7 mouse cellular contexts compared by ENCODE assay signal in the genomic region with DNA sequence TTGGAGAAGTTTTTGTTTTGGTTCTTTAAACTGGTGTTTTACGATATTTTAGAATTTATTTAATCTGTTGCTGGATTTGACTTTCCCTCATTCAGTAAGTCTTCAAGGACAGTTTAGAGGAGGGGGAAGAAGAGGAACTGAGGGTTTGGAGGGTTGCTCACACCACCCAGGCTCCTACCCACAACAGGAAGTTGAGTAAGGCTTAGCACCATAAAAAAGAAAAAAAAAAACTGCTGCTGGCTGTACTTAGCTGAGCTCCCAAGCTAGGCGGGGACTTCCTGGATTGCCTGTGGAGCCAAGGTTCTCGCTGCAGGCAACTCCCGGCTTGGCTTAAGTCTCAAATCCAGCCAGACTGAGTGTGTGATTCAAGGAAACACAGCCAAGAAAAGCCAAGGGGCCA. TPM values are rescaled to one million over a fixed set of nuclear protein-coding genes. Genes with fewer than 3 reads are reported as not detected.
DNase-seq lines count a peak whose midpoint lies in the region; ATAC-seq and TF ChIP-seq lines count a peak whose summit lies in the region.

No protein-coding gene starts in this region.

- in situ Hi-C loops in Patski (cut with MboI; ENCODE audit: low pct_unique_long_range_greater_than_20kb), result no loop called here

- TF ChIP-seq EP300 in lung, postnatal 0 days (IDR thresholded peaks at IDR 0.05), result peak; percentile 78

- H3K4me3 ChIP-seq in lung, postnatal 0 days (ENCODE audit: low read depth, low read length), result peak overlapping the region; percentile 12; the same call in 1 of the 2 replicates

- no peaks in the 10 kb centered on the region for H3K27me3 ChIP-seq in Patski
- H3K27me3 ChIP-seq in lung, postnatal 0 days (replicated peaks; ENCODE audit: insufficient read depth, low read length), result no peaks in the 10 kb centered on the region

- H3K36me3 ChIP-seq in lung, postnatal 0 days (ENCODE audit: insufficient read depth, low read length), result peaks cover under 1% of the 10 kb centered on the region; the same call in 1 of the 2 replicates

- DNase-seq in CD4-positive helper T cell, adult 2 months (ENCODE audit: low read depth, low spot score), result peak; percentile 81
- DNase-seq in Patski (ENCODE audit: low read depth, low spot score), result peak; percentile 84
- peak; percentile 79 for DNase-seq in gastrocnemius, postnatal 25 days
- peak; percentile 63 to 77 for DNase-seq in kidney, adult 8-10 months
- DNase-seq in lung, postnatal 0 days (ENCODE audit: low spot score), result peak; percentile 96
- DNase-seq in thymus, adult 18-20 months, result peak; percentile 52 to 62
- DNase-seq in cerebellum, adult 8-10 months, result no peak

- H3K9me3 ChIP-seq in lung, postnatal 0 days (ENCODE audit: low read length), result no peaks in the 10 kb centered on the region

- H3K27ac ChIP-seq in lung, postnatal 0 days (ENCODE audit: low read length), result peak overlapping the region; percentile 88

- ATAC-seq in Patski, result peak; percentile 57
- ATAC-seq in lung, postnatal 0 days, result peak; percentile 72

- POLR2A ChIA-PET in Patski (lab: Charles Lee), result interaction anchor here (1.0 kb wide), 1 partner anchor 14 kb away, joined by 6 read pairs; no protein-coding TSS in a partner anchor

- 4% methylated on average over 4 of the region's 4 CpGs for WGBS in lung, postnatal 0 days

- peak overlapping the region; percentile 42 for H3K4me2 ChIP-seq in lung, postnatal 0 days (replicated peaks; ENCODE audit: low read depth, low read length)

- TF ChIP-seq CTCF in Patski (IDR thresholded peaks at IDR 0.05), result no peak
- TF ChIP-seq CTCF in lung, postnatal 0 days (IDR thresholded peaks at IDR 0.05), result no peak

- CTCF ChIA-PET in Patski (lab: Charles Lee), result interaction anchor here (1.0 kb wide), 1 partner anchor 11 kb away, joined by 6 read pairs; no protein-coding TSS in a partner anchor

- peaks cover 3% of the 10 kb centered on the region; the same call in 1 of the 2 replicates for H3K4me1 ChIP-seq in lung, postnatal 0 days (ENCODE audit: insufficient read depth, low read depth, low read length)

- H3K9ac ChIP-seq in lung, postnatal 0 days (replicated peaks; ENCODE audit: low read depth), result peak overlapping the region; percentile 13; the same call in 1 of the 2 replicates

RNA-seq across cellular contexts. Expression of gene Arpc1b, which starts 2.3 kb away (rescaled TPM):
- 707 TPM for polyA plus RNA-seq in Patski (2021)
- total RNA-seq in gastrocnemius, postnatal 25 days (2021), result 10 to 100 TPM; 32.4 to 46.8 TPM
- 451 and 467 TPM in 2 replicates for polyA plus RNA-seq in lung, postnatal 0 days (2015; fragmentation: Nextera tagmentation; extraction: Ambion mirVana)

RNA-seq across cellular contexts. Expression of gene Pdap1, which starts 23.7 kb away (rescaled TPM):
- 188 TPM for polyA plus RNA-seq in Patski (2021)
- total RNA-seq in gastrocnemius, postnatal 25 days (2021), result 10 to 100 TPM; 50.0 to 50.6 TPM
- polyA plus RNA-seq in lung, postnatal 0 days (2015; fragmentation: Nextera tagmentation; extraction: Ambion mirVana), result 47.9 and 51.1 TPM in 2 replicates

RNA-seq across cellular contexts. Expression of gene Bud31, which starts 23.8 kb away (rescaled TPM):
- 170 TPM for polyA plus RNA-seq in Patski (2021)
- total RNA-seq in gastrocnemius, postnatal 25 days (2021), result 10 to 100 TPM; 48.4 to 53.7 TPM
- 152 TPM in 2 replicates for polyA plus RNA-seq in lung, postnatal 0 days (2015; fragmentation: Nextera tagmentation; extraction: Ambion mirVana)

RNA-seq across cellular contexts. Expression of gene Kpna7, which starts 32.5 kb away (rescaled TPM):
- polyA plus RNA-seq in Patski (2021), result 0.21 TPM
- not detected for total RNA-seq in gastrocnemius, postnatal 25 days (2021)
- polyA plus RNA-seq in lung, postnatal 0 days (2015; fragmentation: Nextera tagmentation; extraction: Ambion mirVana), result not detected in 2 replicates

RNA-seq across cellular contexts. Expression of gene Arpc1a, which starts 32.7 kb away (rescaled TPM):
- polyA plus RNA-seq in Patski (2021), result 164 TPM
- total RNA-seq in gastrocnemius, postnatal 25 days (2021), result 10 to 100 TPM; 26.6 to 32.2 TPM
- polyA plus RNA-seq in lung, postnatal 0 days (2015; fragmentation: Nextera tagmentation; extraction: Ambion mirVana), result 127 and 129 TPM in 2 replicates
